Mouse (Mus musculus) urinary bladder, adult 18-20 months (tissue): ENCODE data around the gene Zer1.
"Not testable (repeated sequence)": the region's sequence is repeated elsewhere in the genome, so short reads cannot be mapped to it uniquely, and the experiment has no call there.

Source experiments
- DNase-seq, 2 experiments: peaks; one replicate each; pipeline ENCODE4 v3.0.0; 2022; ENCODE audit warnings: low spot score in 2 of 2, mixed read lengths in 2 of 2

Zer1 gene

GRCm38 (mm10) chr2:30077502-30078348 is 46.7 kb downstream of the Zer1 start, which contains the start of gene Pkn3:
Gene Pkn3, plus strand, starts transcription at chr2:30077684.
- peak; percentile 78 to 81 for DNase-seq

GRCm38 (mm10) chr2:30076959-30077358 is 47.4 kb downstream of the Zer1 start:
- DNase-seq: no peak

GRCm38 (mm10) chr2:30076439-30076838 is 47.9 kb downstream of the Zer1 start:
- no peak for DNase-seq

- no peak for DNase-seq
Observed at GRCm38 (mm10) chr2:30075625-30076024, 48.8 kb downstream of the Zer1 start.

DNA sequence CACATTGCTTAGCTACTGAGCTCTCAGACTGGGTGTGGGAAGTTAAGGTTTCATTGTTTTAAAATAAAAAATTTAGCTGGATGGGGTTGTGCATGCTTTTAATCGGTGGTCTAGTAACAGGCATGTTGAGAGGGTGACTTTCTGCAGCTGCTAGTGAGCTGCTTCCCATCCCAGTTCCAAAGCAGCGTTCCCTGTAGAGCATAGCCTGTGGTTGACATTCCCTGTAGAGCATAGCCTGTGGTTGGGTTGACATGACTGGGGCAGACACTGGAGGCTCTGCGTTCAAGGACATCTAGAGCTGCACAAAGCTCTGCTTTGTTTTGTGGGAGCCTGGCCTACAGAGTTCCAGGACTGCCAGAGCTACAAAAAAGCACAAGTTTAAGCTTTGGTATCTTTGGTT is 51.1 kb downstream of the Zer1 start:
- DNase-seq: no peak

GRCm38 (mm10) chr2:30072875-30073274 is 51.5 kb downstream of the Zer1 start:
- DNase-seq: no peak

- DNase-seq: no peak
Observed at GRCm38 (mm10) chr2:30067962-30068361, 56.4 kb downstream of the Zer1 start.

DNA sequence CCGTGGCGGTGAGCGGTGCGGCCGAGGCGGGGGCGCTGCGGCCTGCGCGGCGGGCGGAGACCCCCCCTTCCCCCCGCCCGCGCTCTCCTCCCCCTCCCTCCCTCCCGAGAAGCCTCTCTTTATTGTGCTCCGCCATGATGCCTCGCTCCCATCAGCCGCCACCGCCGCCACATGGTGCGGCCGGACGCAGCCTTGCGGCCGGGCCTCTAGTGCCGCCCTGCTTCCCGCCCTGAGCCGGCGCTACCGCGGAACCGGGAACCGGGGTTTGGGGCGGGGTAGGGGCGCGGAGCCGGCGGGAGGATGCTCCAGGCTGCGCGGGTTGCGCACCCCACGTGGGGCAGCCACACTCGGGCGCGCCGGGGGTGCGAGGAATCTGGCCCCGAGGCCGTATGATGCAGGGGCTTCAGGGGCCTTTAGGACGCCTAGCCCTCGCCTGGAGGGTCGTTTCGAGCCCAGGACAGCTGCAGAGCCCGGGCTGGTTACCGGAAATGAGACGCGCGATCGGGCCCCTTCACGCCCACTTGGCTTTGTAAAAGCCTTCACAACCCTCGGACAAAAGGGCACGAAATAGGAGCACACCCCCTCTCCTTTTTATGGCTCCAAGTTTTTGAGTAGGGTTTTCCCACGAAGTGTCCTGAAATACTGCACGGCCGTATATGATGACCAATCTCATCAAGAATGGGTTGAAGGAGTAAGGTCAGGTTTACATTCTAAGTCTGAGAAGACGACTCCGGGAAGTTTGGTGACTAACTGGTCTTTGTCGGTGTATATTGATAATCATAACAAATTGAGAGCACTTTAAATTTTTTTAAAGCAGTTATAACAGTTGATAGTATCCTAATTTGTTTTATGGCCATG is 57.1 kb downstream of the Zer1 start:
- DNase-seq: peak in 1 of 2 experiments; percentile 52

DNA sequence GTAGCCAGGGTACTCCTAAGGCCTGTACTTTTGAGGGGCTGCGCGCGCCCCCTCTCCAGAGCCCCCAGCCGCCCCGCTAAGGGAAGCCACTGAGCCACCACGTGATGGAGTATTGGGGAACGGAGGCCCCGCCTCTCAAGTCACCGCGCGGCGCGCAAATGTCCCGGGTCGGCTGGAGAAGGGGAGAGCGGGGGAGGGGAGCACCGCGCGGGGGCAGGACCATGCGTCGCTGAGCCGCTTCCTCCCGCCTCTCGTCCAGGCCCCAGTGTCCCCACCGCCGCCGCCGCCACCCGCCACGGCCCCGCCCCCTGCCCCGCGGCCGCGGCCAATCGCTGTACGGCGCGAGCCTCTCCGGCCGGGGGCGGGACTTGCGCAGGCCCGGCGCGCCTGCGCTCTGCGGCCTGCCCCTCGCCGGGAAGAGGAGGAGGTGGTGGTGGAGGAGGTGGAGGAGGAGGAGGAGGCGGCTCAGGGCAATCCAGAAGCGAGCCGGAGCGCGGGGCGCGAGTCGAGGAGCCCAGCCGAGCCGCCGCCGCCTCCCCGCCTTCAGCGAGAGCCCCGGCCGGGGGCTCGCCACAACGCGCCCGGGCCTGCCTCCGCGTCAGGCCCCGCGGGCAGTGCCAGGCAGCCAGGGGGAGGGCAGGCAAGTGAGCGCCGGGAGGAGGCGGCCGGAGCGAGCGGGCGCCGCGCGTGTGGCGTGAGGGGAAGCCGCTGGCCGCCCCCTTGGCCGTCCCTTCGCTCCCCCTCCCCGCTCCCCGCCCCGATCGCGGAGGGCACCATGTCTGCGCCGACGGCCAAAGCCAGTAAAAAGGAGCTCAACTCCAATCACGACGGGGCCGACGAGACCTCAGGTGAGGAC is 58.1 kb downstream of the Zer1 start:
- peak; percentile 81 to 93 for DNase-seq

DNA sequence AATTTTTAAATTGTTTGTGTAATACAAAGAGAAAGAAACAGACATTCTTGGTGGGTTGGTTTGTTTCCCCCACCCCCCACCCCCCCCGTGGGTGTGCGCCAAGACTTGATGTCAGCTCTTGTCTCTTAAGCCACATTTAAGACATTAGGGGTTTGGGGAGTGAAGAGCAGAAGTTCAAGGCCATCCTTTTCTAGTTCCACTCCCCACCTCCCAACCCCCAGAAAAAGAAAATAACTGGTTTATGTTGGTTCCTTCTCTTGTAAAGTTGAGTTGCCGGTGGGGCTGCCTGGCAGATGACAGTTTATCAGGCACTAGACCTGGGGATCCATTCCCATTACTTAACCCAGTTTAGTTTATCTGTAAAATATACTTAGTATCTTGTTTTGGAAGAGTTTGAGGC is 60.1 kb downstream of the Zer1 start:
- DNase-seq: no peak

- DNase-seq: no peak
Observed at GRCm38 (mm10) chr2:30063791-30064190, 60.6 kb downstream of the Zer1 start.

DNA sequence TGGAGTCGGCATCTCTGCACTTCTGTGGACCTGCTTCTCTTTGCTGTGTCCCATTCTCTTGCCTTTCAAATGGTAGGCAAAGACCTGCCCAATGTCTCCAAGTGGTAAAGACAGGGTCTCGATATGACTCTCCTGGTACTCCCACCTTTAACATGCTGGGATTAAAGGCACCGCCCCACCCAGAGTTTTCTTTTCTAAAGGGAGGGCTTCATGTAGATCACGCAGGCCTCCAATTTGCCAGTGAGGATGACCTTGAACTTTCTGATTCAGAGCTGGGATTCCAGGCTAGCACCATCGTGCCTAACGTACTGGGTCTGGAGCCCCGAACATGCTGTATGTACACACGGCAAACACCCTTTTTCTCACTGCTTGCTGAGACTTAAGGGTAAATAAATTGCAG is 61.1 kb downstream of the Zer1 start:
- no peak for DNase-seq

DNA sequence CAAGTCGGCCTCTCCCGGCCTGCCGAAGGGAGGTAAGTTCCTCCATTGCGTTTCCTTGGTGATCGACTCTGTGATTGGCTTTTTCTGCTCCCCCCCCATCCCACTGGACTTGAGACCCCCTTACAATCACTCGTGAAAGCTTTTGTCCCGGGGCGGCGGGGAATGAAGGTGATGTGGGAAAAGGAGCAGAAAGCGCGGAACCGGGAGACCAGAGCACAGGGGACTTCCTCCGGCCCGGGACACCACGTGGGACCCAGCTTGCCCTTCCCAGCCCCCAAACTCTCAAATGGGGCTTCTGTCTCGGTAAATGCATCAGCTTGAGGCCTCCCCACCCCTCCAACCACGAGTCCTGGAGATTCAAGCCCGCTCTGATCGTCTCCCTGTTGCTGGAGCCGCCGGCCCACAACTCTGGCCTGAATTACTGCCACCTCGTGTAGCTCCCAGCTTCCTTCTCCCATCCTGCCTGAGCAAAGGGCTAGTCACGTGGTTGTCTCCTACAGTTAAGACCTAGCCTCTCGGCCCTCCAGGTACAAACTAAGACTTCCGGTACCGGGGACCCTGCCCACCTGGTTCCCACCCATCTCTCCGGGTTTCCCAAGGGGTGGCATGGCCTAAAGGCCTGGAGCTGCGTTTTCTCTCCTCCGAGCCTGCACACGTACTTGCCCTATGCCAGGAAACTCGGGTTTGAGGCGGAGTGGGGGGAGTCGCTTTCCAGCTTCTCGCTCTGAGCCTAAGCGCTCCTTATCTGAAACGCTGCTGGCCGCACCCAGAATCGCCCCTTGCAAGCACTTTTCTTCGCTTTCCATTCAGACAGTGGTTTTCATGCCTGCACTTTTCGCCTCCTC is 61.9 kb downstream of the Zer1 start:
- DNase-seq: peak; percentile 52 to 73

DNA sequence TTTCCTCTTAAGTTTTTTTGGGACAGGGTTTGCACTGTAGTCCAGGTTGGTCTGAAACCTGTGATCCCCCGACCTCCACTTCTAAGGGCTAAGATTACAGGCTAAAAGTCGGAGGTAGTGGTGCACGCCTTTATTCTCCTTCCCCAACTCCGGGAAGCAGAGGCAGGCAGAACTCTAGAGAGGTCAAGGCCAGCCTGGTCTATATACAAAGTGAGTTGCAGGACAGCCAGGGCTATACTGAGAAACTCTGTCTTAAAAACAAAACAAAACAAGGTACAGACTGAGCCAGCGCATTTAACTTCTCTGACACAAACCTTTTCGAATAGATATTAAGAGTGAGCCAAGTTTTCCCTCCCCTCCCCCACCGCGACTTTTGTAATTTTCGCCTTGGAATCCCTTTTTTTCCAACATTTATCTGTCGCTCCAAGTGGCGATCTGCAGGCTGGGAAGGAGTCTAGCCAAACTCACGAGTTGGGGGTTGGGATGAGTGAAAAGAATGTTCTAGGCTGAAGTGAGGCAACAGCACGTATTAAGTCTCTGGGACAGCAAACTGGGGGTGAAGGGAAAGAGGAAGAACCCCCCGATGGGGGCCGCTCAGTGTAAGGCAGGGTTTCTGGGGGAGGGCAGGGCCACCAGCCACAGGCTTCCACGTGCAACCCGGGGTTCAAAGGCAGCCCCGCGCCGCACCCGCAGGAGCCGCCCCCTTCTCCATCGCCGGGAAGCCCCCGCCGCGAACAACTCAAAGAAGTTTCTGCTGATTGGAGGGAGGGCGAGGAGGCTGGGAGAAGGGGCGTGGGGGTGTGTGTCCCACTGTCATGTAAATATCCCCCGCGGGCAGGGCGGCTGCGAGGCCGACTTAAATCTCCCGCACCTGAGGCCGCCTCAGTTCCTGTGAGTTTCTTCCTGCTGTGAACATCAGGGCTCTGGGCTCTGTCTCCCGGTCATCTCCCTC is 62.9 kb downstream of the Zer1 start:
- peak; percentile 30 to 53 for DNase-seq

DNA sequence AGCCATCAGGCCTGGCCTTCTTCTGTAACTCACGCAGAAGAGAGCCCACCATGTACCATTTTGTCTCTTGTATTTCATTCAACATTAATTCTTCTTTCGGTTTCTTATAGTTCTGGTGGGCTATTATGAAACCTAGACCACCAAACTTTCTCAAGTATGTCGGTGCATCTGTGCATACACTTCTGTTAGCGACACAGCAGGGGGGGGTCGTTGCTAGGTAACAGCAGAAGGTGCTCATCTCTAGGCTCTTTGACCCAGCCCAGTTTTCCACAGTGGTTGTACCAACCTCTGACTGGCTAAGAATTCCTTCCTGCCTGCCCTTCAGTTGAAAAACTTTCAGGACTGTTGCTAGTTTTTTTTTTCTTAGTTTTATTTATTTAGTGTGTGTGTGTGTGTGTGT is 66.0 kb downstream of the Zer1 start:
- DNase-seq: no peak

GRCm38 (mm10) chr2:30057223-30057904 is 67.0 kb downstream of the Zer1 start, which contains the start of gene Set:
Gene Set, plus strand, starts transcription at chr2:30057378.
- no peak for DNase-seq

GRCm38 (mm10) chr2:30056736-30057135 is 67.6 kb downstream of the Zer1 start:
- DNase-seq: no peak

- DNase-seq: not testable (repeated sequence)
Observed at GRCm38 (mm10) chr2:30055310-30055709, 69.1 kb downstream of the Zer1 start.
